Mouse (Mus musculus): Measurements from ENCODE around the gene Bora.

The Bora gene

DNA sequence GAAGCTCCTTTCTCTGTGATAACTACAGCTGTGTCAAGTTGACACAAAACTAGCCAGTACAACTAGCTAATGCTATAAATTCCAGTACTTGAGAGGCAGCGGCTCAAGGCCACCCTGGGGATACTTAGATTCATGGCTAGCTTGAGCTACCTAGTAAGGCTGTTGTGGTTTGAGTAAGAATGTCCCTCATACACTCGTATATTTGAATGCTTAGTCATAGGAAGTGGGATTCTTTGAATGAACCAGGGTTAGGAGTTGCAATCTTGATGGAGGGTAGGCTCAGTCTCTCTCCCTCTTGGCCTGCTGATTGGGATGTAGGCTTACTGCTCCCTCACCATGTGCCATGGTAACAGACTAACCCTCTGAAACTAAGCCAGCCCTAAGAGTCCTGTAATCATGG, 17.1 kb downstream of the Bora start:
- no peak for DNase-seq (ENCODE audit: low spot score)

GRCm38 (mm10) chr14:99071146-99071545, 25.1 kb downstream of the Bora start:
- no peak for DNase-seq (ENCODE audit: low spot score)

- DNase-seq (ENCODE audit: low spot score): no peak
These were observed 42.9 kb downstream of the Bora start for GRCm38 (mm10) chr14:99088947-99089346.

DNA sequence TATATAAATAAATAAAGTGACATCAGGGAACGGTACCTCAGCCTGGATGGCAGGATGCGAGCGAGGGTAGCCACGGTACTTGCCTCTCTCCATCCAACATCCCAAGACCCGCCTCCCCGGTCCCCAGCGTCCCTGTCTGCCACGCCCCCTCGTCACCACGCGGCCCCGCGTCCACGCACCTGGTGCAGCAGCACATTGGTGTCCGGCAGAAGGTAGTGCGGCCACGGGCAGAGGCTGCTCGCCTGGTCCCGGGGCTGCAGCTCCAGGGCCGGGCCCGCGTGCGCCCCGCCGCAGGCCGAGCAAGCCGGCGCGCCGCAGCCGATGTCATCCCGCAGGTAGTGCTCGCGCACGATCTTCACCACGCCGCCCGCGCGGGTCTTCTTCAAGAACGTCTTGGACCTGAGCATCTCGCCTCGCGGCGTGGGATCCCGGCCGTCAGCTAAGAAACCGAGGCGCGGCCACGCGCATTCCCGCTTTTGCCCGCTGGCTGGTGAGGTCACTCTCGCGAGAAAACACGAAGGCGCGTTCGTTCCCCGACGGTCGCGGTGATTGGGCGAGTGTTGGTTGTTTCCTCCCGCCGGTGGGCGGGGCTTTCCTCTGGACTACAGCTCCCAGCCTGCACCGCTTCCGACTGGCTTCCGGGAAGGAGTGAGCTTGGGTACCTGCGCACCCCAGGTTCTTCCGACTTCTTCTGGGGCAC, 53.4 kb downstream of the Bora start, which contains the start of the genes Pibf1 and Dis3:
Gene Pibf1, plus strand, starts transcription at position 158 of the 700 bp plus-strand sequence.
Gene Dis3, minus strand, starts transcription at position 504 of the 700 bp plus-strand sequence.
- peak; percentile 98 for DNase-seq (ENCODE audit: low spot score)

DNA sequence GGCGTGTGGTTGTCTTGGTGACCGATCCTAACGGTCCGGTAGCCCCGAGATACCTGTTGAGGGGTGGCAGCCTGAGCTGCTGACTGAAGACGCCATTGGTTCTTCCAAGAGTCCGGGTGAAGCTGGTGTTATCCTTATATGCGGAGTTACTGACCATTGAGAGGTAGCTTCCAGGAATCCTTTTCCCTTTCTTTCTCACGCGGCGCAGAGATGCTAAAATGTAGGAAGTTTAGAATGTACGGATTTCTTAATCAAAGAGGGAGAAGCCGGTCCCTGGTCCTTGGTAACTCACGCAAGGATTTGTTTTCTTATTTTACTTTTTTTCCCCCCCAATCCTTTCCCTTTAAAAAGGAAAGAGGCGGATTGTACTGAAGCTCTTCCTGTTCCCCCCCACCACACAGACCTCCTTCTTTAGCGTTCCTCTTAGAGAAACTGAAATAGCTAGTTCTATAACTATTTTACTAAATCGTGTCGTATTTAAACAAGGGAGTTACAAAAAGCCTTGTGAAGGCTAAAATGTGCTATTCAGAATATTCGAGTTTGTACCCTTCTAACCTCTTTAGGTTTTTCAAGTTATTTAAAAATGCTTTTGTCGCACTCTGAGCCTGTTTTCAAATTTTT, 54.1 kb downstream of the Bora start:
- no peak for DNase-seq (ENCODE audit: low spot score)

DNA sequence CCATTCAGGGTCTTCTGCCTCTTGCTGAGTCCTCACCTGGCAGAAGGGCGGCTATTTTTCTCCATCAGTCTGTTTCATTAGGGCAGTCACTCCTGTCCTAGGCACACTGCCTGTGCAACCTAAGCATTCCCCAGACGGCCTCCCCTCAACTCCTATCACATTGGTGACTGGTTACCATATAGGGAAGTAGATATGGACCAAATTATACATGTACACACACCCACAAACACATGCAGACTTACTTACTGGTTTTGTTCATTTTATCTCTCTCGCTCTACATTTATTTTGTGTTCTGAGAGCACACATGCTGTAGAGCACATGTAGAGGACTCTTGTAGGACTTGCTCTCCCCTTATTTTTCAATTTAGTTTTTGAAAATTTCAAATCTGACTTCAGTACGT, 57.0 kb downstream of the Bora start:
- DNase-seq (ENCODE audit: low spot score): no peak

GRCm38 (mm10) chr14:99104542-99105123, 58.6 kb downstream of the Bora start:
- no peak for DNase-seq (ENCODE audit: low spot score)

GRCm38 (mm10) chr14:99106671-99107070, 60.6 kb downstream of the Bora start:
- no peak for DNase-seq (ENCODE audit: low spot score)

GRCm38 (mm10) chr14:99107631-99108187, 61.7 kb downstream of the Bora start:
- DNase-seq (ENCODE audit: low spot score): no peak

DNA sequence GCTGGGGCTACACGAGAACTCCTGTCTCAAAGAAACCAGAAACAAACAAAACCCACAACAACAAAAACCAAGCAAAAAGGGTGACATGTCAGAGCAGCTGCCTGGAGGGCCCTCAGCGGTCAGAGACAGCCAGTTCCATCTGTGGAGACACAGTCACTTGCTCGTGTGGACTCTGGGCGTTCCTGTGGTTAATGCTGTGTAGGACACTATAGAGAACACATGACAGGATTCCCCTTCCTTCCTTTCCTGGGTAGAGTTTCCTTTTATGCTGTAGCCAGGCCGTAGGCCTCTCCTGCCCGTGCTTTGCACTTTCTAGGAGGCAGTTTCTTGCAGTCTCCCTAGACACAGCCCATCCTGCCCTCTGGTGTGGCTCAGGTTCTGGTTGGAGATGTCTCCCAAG, 62.7 kb downstream of the Bora start:
- no peak for DNase-seq (ENCODE audit: low spot score)

- DNase-seq (ENCODE audit: low spot score): no peak
These were observed 71.6 kb downstream of the Bora start for GRCm38 (mm10) chr14:99117576-99117975.

- DNase-seq (ENCODE audit: low spot score): no peak
These were observed 75.7 kb downstream of the Bora start for GRCm38 (mm10) chr14:99121584-99122339.

DNA sequence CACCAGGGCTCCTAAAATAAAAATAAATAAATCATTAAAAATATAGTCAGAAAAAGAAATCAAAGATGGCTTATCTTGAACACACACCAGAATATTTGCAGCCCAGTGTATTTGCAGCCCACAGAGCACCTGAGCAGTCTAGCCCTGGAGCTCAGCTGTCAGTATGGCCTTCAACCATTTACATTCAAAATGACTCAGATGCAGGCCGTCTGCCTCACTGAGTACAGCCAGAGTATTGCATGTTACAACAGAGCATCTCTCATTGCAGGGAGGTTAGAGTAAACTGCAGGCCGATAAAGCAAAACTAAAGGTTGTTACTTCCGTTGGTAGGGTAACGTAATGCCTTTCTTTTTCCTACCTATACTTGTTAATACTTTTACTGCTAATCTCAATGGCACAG, 78.1 kb downstream of the Bora start:
- no peak for DNase-seq (ENCODE audit: low spot score)
